Mouse (Mus musculus) ES-E14 (cell line): ENCODE measurements around the gene Ptgir.

Source experiments
- MAFK ChIP-seq: IDR thresholded peaks from 2 replicates; pipeline ENCODE4 v1.6.1; 2014; ENCODE audit warnings: mild to moderate bottlenecking, low read depth, low read length, inconsistent platforms; ENCODE audit not compliant: insufficient read depth
- ZC3H11A ChIP-seq: IDR thresholded peaks from 2 replicates; pipeline ENCODE4 v1.6.1; 2012; ENCODE audit warnings: low read depth, mild to moderate bottlenecking, inconsistent platforms, low read length, borderline replicate concordance

DNA sequence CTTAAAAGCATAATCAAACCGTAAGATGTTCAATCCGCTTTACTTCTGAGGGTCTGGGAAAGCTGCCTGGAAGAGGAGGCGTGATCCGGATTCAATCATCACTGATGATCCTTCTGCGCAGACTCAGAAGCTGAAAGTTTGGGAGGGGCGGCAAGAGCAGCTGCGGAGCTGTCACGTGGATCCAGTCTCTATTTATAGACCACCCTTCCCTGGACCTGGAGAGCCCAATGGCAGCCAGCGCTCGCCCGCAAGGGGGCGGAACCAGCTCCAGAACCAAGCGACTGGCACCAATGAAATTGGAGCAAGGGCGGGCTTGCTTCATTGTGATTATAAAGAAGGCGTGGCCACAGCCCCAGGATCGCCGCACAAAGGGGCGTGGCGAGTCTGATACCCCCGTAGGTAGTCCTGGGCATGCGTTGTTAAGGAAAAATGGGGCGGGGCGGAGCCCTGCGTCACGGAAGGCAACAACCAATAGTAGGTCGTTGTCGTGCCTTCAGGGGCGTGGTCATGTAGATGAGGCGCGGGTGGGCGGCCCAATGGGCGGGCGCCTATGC is 31.5 kb upstream of the Ptgir start:
- TF ChIP-seq ZC3H11A: no peak
- TF ChIP-seq MAFK: no peak
